Mouse (Mus musculus) bone marrow macrophage, adult 2 months (primary cell): ENCODE measurements around the gene Grip1.

Source experiments
- CTCF ChIP-seq: IDR thresholded peaks from 2 replicates; pipeline ENCODE4 v1.5.1; 2012; ENCODE audit warnings: low read depth, mild to moderate bottlenecking, low read length, moderate library complexity
- POLR2A ChIP-seq: IDR thresholded peaks from 2 replicates; pipeline ENCODE4 v1.6.1; 2012; ENCODE audit warnings: mild to moderate bottlenecking, low read depth, low read length, borderline replicate concordance

DNA sequence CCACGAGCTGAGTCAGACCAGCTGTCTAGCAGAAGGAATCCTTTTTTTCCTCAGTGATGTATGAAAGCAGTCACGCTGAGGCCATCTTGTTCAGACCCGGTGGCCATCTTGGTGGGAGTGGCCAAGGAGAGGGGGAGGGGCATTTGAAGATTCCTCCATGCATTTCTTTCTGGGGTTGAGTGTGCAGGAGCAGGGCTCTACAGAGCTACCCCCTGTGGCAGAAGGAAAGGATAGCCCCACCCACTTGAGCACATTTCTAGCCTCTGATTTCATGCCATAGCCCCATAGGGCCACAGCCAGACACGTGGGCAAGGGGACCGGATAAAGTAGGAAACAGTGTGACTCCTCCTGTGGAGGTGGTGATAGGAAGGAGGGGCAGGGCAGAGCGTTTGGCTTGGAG is 481.6 kb downstream of the Grip1 start:
- TF ChIP-seq CTCF (no peak), POLR2A (no peak)
